Mouse (Mus musculus): ENCODE results near the gene Bbs4. TPM values are rescaled to one million over a fixed set of nuclear protein-coding genes. Genes with fewer than 3 reads are reported as not detected.

The Bbs4 gene
- polyA plus RNA-seq (2015; fragmentation: Nextera tagmentation; extraction: Ambion mirVana) = 3.8 and 5.2 TPM in 2 replicates

GRCm38 (mm10) chr9:59353253-59353639 lies at the start of gene Bbs4:
Gene Bbs4, minus strand, starts transcription at chr9:59353508.

GRCm38 (mm10) chr9:59290957-59291687 lies 62.2 kb downstream of the Bbs4 start, which contains the start of gene Adpgk:
Gene Adpgk, plus strand, starts transcription at chr9:59291558.

Other genes starting within 250 kb of the Bbs4 start
- 45.4 and 60.6 TPM in 2 replicates for gene Adpgk, start 62.0 kb downstream of the Bbs4 start, polyA plus RNA-seq (2015; fragmentation: Nextera tagmentation; extraction: Ambion mirVana)
- 8.3 TPM in 2 replicates for gene Arih1, start 133.1 kb upstream of the Bbs4 start, polyA plus RNA-seq (2015; fragmentation: Nextera tagmentation; extraction: Ambion mirVana)
- gene Hexa, start 186.0 kb upstream of the Bbs4 start, polyA plus RNA-seq (2015; fragmentation: Nextera tagmentation; extraction: Ambion mirVana) = 36.1 and 49.6 TPM in 2 replicates
- gene Tmem202, start 186.3 kb upstream of the Bbs4 start, polyA plus RNA-seq (2015; fragmentation: Nextera tagmentation; extraction: Ambion mirVana) = 0.58 and 0.84 TPM in 2 replicates
- 0.07 TPM in 1 of 2 replicates, not detected in the other for gene Celf6, start 224.4 kb upstream of the Bbs4 start, polyA plus RNA-seq (2015; fragmentation: Nextera tagmentation; extraction: Ambion mirVana)

Data from spleen, postnatal 0 days (tissue).